Mouse (Mus musculus): ENCODE results near the gene Efr3b.
A peak's percentile ranks its signal among the peaks of the same experiment; 100 is the strongest.
"Not testable (repeated sequence)": the region's sequence is repeated elsewhere in the genome, so short reads cannot be mapped to it uniquely, and the experiment has no call there.

Efr3b gene

GRCm38 (mm10) chr12:3980991-3981349 is 57.7 kb downstream of the Efr3b start:
- DNase-seq (ENCODE audit: low spot score) = no peak

- not testable (repeated sequence) for DNase-seq (ENCODE audit: low spot score)
Measured at GRCm38 (mm10) chr12:3973169-3973568, 65.5 kb downstream of the Efr3b start.

GRCm38 (mm10) chr12:3968380-3968779 is 70.3 kb downstream of the Efr3b start:
- no peak for DNase-seq (ENCODE audit: low spot score)

- DNase-seq (ENCODE audit: low spot score) = no peak
Measured at GRCm38 (mm10) chr12:3967196-3967595, 71.5 kb downstream of the Efr3b start.

GRCm38 (mm10) chr12:3960553-3960952 is 78.2 kb downstream of the Efr3b start:
- no peak for DNase-seq (ENCODE audit: low spot score)

GRCm38 (mm10) chr12:3959791-3960543 is 78.7 kb downstream of the Efr3b start:
- peak; percentile 88 for DNase-seq (ENCODE audit: low spot score)

GRCm38 (mm10) chr12:3956351-3956750 is 82.4 kb downstream of the Efr3b start:
- no peak for DNase-seq (ENCODE audit: low spot score)

- DNase-seq (ENCODE audit: low spot score) = no peak
Measured at GRCm38 (mm10) chr12:3955371-3955770, 83.3 kb downstream of the Efr3b start.

- DNase-seq (ENCODE audit: low spot score) = no peak
Measured at GRCm38 (mm10) chr12:3954651-3955050, 84.1 kb downstream of the Efr3b start, which contains the start of gene Pomc. Gene Pomc, plus strand, starts transcription at chr12:3954951.

- DNase-seq (ENCODE audit: low spot score) = no peak
Measured at GRCm38 (mm10) chr12:3947503-3947902, 91.2 kb downstream of the Efr3b start.

GRCm38 (mm10) chr12:3944454-3945073 is 94.2 kb downstream of the Efr3b start:
- no peak for DNase-seq (ENCODE audit: low spot score)

GRCm38 (mm10) chr12:3942026-3942425 is 96.7 kb downstream of the Efr3b start:
- no peak for DNase-seq (ENCODE audit: low spot score)

- DNase-seq (ENCODE audit: low spot score) = peak; percentile 59
Measured at GRCm38 (mm10) chr12:3930090-3930865, 108.4 kb downstream of the Efr3b start.

GRCm38 (mm10) chr12:3928841-3929240 is 109.9 kb downstream of the Efr3b start:
- no peak for DNase-seq (ENCODE audit: low spot score)

GRCm38 (mm10) chr12:3926127-3926526 is 112.6 kb downstream of the Efr3b start:
- DNase-seq (ENCODE audit: low spot score) = no peak

GRCm38 (mm10) chr12:3919423-3919822 is 119.3 kb downstream of the Efr3b start:
- DNase-seq (ENCODE audit: low spot score) = no peak

- DNase-seq (ENCODE audit: low spot score) = no peak
Measured at GRCm38 (mm10) chr12:3918577-3918976, 120.1 kb downstream of the Efr3b start.

GRCm38 (mm10) chr12:3917668-3918341 is 120.9 kb downstream of the Efr3b start:
- DNase-seq (ENCODE audit: low spot score) = no peak

GRCm38 (mm10) chr12:3915852-3916251 is 122.9 kb downstream of the Efr3b start:
- DNase-seq (ENCODE audit: low spot score) = no peak

All from testis, postnatal 14 days (tissue).